Mouse (Mus musculus) frontal cortex, postnatal 36 days (tissue): Measurements from ENCODE around the gene Cldn2.

ENCODE experiments used
- DNase-seq, 2 experiments: peaks; one replicate each; pipeline ENCODE4 v3.0.0; 2022; ENCODE audit warnings: low spot score in 2 of 2

Gene Cldn2

DNA sequence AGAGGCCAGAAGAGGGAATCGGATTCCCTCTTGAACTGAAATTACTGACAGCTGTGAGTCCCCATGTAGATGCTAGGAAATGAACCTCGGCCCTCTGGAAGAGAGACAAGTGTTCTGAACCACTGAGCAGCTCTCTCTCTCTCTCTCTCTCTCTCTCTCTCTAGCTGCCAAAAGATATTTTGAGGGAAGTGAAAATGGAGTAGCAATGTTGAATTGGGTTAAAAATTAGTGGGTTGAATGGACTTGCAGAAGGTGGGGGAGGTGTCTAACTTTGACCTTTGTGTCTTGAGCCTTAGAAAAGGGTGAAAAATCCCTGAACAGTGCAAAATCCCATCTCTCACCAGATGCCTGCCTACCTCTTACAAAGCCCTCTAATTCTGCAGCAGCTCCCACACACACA is 6.8 kb downstream of the Cldn2 start:
- no peak for DNase-seq

DNA sequence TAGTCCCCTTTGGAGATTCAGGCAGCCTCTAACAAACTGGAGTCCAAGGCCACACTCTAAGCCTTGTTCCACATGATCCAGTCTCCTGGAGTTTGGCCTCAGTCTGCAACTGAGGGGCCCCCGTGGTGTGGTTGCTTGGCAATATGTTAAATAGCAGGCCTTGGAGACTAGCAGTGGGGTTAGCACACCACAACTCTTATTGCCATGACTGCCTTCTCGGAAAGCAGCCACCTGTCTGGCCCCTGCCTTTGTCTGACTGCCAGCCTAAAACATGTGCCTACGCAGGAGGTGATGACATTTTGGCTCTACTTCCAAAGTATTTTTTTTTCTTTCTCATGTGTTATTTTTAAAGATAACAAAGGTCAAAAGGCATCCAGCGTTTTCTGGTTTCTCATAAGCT is 7.5 kb downstream of the Cldn2 start:
- peak in 1 of 2 experiments; percentile 1 for DNase-seq

DNA sequence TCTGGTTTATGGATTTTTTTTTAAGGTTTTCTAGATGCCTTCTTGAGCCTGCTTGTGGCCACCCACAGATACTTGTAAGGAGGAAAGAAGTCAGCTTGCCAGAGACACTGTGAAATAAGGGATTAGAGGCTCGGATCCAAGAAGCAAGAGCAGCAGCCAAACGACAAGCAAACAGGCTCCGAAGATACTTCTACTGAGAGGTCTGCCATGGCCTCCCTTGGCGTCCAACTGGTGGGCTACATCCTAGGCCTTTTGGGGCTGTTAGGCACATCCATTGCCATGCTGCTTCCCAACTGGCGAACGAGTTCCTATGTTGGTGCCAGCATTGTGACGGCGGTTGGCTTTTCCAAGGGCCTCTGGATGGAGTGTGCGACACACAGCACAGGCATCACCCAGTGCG is 7.9 kb downstream of the Cldn2 start:
- DNase-seq = peak in 1 of 2 experiments; percentile 1

DNA sequence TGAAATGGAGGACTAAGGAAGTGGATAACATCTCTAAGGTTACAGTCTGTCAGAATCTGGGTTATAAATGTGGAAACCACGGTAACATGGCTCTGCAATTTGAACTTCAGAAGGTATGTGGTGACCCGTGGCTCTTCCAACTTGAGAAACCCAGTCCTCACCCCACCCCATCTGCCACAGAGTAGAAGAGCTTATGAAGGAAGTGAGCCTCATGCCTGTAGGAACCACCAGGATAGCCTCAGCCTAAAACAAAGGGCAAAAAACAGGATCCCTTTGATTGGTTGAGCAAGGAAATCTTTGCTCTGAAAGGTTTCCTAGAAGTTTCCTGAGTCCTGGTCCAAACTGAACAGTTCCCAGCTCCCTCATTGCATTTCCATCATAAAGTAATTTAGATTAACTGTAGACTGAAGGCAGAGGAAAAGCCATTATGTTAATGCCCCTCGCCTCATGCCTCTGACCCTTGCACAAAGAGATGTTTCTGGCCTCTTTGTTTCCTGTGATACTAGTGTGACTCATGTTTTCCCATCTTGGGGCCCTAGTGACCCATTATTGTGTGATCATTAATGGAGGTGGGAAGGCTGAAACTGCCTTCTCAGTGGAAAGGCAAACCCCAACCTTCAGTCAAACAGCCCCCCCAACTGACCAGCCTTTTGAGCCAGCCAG is 12.1 kb downstream of the Cldn2 start:
- no peak for DNase-seq

DNA sequence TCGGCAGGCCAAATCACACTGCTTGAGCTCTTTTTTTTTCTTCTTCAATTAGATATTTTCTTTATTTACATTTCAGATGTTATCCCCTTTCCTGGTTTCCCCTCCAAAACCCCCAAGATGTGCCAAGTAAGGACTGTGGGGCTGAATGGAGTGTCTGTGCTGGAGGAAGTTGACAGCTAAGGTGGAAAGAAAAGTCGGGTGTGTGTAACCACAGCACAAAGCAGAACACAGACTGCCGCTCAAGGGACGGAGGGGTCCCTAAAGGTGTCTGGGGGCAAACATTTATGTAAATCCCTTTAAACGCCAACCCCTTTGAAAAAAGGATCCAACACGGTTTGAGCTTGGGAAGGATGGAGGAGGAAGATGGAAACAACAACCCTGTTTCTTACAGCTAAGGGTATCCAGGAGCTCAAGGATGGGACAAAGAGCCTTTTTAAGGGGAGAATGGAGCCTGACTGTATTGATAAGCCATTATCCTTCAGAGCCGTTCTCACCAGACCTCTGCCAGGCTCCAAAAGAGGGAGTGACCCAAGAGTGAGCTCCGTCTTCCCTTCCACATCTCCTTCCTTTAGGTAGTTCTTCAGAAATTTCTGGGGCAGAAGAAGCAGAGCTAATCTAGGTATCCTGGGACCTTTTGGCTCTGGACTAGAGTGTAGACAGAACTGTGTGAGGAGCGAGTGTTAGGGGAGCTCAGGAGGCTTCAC is 12.8 kb downstream of the Cldn2 start:
- no peak for DNase-seq

DNA sequence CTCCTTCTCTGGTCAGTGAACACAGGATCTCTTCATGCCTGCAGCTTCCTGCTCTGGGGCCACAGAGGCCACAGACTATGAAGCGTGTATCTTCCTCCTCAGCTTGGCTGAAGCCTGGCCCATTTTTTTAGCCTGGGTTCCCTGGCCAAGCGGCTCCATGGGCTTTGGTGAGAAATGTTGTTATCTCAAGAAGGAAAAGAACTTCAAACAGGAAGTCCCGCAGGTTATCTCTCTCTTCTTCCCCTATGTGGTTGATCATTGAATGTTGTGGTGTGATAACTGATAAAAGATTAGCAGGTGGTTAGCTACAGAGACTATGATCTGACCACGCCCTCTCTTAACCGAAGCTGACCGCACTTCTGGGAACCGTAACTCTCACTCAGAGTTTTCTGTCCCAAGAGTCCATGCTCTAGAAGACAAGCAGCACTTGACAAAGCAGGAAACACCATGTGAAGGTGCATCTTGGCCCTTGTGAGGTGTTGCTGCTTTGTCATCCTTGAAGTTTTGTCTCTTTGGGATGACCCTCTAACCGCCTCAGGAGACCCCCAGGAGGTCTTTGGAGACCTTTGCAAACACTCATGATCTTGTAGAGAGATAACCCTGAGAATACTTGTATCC is 13.5 kb downstream of the Cldn2 start:
- no peak for DNase-seq

DNA sequence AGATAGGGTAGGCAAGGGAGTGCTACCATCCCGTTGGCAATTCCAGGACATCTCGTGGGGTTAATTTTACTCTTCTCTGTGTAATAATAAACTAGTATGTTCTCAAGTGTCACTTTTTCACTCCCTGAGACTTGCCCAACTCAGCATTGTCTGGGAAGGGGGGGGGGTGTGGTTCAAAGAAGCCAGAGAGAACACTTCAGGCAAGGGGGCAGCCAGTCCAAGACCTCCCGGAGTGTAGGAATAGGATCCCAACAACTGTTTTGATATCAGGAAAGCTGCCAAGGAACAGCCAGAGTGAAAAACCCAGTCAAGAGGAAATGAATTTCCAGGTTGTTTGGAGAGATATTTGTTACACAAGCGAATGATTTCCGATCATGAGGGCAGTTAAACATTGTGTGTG is 14.6 kb downstream of the Cldn2 start:
- no peak for DNase-seq

DNA sequence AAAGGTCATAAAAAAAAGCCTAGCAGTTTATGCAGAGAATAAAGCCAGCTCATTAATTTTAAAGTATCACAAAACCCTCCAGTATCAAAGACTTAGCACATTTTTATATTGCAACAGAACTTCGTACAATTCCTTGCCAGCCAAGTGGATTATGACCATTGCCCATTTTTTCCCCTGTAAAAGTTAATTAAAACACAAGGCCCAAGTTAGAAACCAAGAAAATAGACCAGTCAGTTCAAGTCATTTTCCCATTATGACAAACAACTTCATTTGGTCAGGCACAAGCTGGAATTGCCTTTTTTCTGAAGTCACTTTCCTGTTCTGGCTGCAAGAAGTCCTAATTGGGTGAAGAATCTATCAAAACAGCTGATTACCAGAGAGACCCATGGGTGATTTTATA is 24.8 kb downstream of the Cldn2 start:
- DNase-seq = no peak

DNA sequence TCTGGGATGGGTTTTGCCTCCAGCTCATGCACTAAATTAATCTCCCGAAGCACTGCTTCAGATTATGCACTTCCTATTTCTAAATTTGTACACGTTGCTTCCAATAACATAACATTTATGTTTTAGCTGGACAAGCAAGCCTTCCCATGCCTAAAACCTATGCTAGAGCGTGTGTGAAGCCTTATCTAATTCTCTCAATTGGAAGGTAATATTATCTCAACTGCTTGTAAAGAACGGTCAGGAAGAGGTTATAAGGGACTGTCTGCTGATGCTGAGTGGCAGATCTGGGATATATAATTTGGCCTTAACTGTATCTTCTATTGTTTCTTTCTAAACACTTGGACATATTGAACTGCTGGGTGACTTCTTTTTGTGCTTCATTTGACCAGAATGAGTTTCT is 26.3 kb downstream of the Cldn2 start:
- DNase-seq = no peak

DNA sequence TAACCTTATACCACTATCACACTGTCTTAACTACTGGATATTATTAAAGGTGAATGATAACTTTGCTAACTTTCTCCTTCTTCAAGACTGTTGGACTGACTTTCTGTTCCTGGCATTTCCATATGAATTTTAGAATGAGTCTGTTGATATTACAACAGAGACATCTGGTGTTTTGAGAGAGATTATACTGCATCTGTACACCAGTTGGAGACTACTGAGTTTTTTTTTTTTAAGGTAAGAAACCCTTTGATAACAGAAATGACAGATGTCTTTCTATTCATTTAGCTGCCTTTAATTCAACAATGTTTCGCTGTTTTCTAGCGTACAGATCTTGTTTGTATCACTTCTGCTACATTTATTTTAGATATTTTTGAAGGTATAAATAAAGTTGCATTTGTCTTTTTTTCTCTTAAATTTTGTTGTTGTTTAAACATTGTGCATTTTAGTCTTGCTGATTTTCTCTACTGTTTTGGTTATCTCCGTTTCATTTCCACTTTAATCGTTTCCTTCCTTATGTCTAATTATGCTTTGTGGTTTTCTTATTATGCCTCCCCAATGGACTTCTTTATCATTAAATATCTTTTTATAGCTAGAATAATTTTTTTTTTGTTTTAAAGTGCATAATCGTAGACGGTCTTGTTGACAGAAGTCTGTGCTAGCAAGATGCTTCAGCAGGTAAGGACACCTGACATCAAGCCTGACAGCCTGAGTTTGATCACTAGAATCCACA is 27.9 kb downstream of the Cldn2 start:
- DNase-seq = no peak

DNA sequence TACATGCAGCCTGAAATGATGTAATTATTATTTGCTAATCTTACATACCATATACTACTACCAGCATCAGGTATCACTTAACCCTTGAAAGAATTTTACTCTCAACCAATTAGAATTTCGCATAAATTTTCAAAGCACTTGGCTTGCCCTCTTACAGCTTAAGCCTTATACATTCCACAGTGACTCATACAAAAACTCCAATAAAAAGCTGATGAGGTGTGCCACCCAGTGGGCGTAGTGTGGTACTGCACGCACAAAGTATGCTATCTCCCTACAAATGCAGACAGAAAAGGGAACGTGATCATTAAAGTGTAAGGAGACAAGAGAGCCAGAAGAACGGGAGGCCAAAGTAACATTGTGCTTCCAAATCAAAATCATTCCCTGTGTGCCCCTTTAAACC is 31.8 kb downstream of the Cldn2 start:
- DNase-seq = peak; percentile 10 to 49

DNA sequence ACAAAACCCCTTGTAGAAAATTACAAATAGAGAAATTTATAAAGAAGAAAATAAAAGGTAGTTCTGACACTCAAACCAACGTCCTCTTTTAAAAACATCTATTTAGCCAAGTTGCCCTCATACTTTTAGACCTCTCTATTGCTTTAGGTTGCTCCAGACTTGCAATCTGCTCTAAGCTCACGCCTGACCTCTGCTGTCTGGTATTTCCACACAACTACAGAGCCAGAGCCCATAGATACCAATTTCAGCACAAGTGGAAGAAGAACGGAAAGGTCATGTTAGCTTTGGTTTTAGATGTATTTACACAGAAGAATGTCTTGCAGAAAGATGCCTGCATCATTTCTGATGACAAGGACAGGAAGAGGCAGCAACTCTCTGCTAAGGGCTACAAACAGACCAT is 38.4 kb downstream of the Cldn2 start:
- no peak for DNase-seq

DNA sequence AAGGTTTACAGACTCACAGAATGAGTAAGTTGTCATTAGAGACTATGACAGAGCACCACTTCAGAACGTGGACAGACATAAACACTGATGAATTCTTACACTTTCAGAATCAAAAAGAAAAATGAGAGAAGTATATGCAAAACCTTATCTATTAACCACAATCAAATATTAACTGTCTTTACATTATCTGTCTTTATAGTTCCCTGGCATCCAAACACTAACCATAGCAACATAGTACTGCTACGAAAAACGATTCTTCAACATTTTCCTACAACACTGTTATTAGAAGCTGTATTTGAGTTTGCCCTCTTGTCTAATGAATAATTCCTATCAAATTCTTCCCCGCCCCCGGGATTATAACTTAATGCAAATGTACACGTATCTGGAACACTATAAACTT is 40.5 kb downstream of the Cldn2 start:
- no peak for DNase-seq

DNA sequence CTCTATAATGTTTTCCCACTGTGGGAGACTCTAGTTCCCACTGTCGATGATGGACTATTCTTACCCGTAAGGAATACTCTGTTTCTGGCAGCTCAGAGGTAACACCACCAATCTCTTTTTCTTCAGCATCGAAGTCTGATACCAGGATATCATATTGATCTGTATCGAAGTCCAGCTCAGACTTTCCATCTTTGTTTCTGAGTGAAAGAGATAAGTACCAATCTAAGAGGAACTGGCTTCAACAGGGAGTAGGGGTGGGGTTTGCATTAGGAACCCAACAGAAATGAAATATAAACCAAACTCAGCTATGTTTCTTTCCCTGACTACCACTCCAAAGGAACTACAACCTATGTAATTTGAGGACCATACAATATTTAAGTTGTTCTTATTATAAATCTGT is 54.2 kb downstream of the Cldn2 start:
- DNase-seq = no peak

DNA sequence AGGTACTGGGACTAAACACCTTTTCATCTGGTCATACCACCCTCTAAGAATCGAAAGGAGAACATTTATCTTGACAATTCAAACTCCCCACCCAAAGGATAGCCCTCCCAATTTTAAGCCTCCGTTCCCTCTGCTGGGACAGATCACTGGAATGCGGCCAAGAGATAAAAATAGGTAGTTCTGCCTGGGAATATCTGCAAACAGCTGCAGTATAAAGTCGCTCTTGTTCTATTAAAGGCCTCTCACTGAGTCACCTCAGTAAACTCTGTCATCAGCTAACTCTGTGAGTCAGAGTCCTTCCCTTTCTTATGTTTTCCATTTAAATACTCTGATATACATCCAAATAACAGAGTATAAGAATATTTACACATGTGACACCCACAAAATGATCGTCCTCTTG is 58.8 kb downstream of the Cldn2 start:
- peak in 1 of 2 experiments; percentile 5 for DNase-seq
